Mouse (Mus musculus) left cerebral cortex, postnatal 36 days (tissue): ENCODE results near the gene Ciao2a. TPM values are rescaled to one million over a fixed set of nuclear protein-coding genes. Genes with fewer than 3 reads are reported as not detected.

Experiments
- DNase-seq, 2 experiments: peaks; one replicate each; pipeline ENCODE4 v3.0.0; 2021 to 2022; ENCODE audit warnings: low spot score in 2 of 2, mixed read lengths in 1 of 2
- intact Hi-C: fragments of 180-260 bp; cut with DNase I; formaldehyde crosslinking; loops from one replicate; pipeline ENCODE4 v1.15.1; 2025
- total RNA-seq, 2 experiments: library from RNA; stranded (reverse); gene quantifications; 2 replicates each; pipeline ENCODE4 v1.2.3; 2021

Gene Ciao2a
- total RNA-seq, 2 experiments from 2014 or later = 26.4 to 28.0 TPM

DNA sequence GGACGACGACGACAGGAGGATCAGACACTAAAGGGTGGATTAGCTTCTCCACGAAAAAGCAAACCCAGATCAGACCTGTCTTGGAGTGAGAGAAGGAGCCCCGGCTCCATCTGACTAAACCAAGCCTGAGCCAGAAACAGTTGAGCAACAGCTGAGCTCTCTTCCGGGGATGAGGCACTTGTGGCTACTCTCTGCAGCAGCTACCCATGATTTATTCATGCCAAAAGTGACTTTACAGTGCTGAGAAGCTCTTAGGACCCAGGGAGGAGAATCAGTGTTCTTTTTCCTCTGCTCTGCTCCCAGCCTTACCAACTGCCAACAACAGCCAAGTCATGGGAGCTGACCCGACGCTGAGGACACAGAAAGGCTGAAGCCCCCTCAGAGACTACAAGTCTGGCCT, 9.5 kb upstream of the Ciao2a start:
- intact Hi-C loops = no loop called here
- DNase-seq = no peak

DNA sequence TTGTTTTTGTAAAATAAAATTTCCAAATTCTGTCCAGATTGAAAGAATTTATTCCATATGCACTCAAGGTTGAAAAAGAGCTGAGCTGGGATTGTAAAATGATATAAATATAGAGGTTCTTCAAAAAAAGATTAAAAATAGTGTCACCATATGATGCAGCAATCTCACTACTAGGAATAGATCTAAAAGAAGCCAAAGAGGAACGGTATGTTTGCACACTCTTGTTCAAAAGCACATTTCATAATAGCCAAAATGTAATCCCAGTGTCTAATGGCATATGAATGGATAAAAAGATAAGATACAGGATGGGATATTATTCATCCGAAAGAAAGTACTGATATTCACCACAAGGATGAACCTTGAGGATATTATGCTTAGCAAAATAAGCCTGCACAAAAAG, 6.9 kb upstream of the Ciao2a start:
- intact Hi-C loops = no loop called here

DNA sequence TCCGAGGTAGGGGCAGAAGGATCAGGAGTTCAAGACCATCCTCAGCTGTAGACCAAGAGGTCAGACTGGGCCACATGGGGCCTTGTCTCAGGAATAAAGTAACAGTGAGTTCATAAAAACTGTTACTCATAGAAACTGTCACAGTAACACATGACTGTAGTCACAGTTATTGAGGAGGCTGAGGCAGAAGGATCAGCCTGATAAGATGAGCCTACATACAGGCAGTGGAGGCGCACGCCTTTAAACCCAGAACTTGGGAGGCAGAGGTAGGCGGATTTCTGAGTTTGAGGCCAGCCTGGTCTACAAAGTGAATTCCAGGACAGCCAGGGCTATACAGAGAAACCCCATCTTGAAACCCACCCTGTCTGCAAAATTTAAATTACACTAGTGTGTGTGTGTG, 6.3 kb upstream of the Ciao2a start:
- intact Hi-C loops = no loop called here
- DNase-seq = no peak

More for the DNA sequence above, 6.9 kb upstream of the Ciao2a start:
- no peak for DNase-seq

DNA sequence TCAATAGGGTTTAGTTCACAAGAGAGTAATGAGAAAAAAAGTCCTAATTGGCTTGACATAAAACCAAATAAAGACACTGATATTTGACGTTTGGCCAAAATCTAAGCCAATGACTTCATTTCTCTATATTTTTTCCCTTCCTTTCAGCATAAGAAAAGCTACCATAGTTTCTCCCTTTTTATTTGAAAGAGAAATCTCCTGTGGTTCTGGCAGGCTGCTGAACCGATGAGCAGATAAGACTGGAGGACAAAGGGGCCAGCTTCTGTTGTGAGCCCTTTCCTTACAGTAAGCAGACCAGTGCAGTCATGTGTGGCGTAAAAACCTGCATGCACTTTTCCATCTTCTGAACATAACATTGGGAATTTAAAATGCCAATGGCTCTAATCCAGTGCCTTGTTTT, 5.5 kb upstream of the Ciao2a start:
- no peak for DNase-seq
- intact Hi-C loops = no loop called here

DNA sequence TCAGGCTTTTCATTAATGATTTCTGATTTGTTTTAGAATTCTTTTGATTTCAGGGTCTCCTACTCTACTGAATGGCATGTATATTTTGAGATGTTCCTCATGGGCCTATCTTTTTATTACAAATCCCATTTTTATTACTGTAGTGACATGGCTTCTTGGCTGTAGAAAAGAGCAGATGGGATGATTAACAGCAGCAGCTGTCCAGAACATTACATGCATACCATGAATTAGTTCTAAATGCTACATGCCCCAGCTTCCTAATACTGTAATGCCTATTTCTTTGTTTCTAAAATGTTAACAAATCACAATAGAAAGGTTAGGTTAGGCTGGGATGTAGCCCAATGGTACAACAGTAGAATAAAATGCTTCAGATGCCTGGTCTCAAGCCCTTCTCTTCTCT, 5.0 kb upstream of the Ciao2a start:
- DNase-seq = no peak
- intact Hi-C loops = no loop called here

DNA sequence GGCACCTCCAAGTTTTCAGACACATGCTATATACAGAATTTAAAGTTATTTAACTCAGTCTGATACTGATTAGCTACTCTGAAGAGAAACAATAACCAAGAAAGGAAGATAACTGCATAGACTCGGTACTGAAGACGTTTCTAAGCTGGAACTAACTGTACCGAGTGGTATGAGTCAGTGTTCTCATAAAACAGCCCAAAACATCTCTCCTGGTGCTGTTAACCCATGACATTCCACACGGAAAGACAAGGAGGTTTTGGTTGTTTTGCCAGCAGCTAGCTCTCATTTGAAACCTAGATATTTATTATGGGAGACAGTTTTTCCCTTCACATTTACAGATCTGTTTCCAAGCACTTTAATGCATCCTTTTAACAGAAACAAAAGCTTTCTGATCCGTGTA, 2.8 kb upstream of the Ciao2a start:
- no peak for DNase-seq
- intact Hi-C loops = loop anchor here (2.0 kb wide), 1 partner anchor 63 kb away; the partner anchor contains the start of gene Ppib

DNA sequence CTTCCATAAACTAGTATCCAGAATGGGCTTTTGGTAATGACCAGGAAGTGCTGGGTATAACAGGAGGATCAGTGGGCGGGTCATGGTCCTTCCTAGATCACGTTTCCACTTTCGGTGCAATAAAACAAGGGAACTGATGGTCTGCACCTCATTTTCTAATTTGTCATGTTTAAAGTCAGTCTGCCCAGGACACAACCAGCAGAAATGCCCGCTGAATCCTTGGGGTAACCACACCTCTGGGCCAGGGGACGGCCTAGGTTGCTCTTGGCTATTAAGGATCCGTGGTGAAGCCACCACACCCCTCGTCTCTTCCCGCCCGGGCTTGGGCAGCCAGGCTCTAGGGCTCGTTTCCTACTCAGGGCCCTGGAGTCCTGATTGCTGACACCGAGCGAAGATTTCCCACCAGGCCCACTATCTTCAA, 2.3 kb upstream of the Ciao2a start:
- peak in 1 of 2 experiments; percentile 18 for DNase-seq
- intact Hi-C loops = loop anchor here (2.0 kb wide), 1 partner anchor 63 kb away; the partner anchor contains the start of gene Ppib

DNA sequence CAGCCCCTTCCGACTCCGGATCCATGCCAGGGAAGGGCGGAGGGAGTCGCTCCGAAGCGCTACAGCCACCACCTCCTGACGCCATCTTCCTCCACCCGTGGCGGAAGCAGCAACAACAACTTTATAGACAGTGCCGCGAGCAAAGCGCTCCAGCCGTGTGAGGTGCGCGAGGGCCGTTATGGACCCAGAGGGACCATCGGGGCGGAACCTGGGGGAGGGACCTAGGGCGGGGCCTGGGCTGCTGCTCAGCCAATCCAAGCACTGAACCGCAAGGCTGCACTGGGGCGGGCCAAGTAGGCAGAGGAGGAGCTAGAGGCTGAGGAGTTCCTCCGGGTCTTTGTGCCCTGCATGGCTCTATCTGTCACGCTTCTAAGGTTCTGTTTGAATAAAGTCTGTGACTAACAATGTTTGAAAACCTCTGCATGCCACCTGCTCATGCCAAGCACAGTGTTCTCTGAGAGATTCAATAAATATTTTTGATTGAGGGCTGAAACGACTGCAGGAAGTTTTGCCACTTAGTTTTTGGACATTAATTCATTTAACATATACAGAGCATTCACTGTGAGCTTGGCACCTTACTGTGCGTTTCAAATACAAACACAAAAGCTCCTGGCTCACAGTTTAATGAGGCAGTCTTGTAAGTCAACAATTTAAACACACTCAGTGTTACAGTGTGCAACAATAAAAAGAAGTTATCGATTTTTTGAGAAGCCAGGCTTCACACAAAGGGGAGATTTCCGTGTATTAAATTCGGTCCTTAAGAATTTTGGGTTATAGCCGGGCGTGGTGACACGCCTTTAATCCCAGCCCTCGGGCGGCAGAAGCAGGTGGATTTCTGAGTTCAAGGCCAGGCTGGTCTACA, 1.5 kb upstream of the Ciao2a start:
- intact Hi-C loops = loop anchor here (2.0 kb wide), 1 partner anchor 64 kb away; the partner anchor contains the start of gene Ppib
- peak; percentile 93 to 95 for DNase-seq

DNA sequence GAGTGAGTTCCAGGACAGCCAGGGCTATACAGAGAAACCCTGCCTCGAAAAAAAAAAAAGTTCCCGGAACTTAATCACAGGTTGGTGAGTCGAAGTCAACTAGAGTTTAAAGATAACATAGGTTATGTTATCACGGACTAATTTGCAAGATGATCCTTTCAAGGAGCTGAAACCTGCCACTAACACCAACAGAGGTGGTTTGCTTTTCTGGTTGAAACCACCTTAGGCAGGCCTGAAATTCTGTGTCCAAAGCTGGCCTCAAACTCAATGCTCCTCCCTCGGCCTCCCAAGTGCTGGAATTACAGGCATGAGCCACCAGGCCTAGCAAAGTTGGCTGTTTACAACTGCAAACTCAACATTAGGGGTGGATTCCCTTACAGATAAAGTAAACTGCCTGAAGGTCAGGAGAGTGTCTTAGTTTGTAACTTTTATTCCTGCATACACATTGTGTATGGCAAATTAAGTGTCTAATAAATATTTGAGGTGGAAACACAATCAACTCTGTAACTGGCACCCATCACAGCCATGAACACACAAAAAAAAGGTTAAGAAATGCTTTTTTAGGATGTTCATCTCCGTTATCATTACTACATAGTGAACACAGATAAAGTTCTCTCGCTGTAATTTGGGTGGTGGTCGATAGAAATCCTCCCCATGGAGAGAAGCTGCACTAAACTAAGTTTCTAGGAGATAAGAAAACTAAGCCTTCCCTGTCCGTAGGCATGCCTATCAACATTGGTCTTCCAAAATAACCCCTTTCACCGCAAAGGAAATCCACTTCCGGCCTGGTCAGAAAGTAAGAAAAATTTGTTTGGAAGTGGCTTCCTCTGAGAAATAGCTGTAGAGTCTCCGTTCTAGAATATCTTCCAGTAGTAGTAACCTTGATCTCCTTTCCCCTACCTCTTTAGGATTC, 612 bp upstream of the Ciao2a start:
- no peak for DNase-seq
- intact Hi-C loops = loop anchor here (2.0 kb wide), 1 partner anchor 65 kb away; the partner anchor contains the start of gene Ppib

DNA sequence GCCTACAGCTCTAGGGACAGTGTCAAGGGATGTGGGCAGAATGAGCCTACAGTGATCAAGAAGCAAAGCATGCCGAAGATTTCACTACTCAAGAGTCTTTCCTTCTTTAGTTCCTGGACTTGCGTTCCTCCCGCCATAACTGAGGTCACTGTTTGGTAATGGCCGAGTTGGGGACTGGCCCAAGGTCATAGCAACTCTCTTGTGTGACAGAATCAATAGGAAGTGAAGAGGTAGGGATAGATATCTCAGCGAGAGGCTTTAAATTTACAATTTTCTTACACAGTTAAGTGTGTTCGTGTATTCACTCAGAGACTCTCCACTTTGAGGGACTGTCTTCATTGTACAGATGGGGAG, 759 bp downstream of the Ciao2a start:
- intact Hi-C loops = no loop called here
- no peak for DNase-seq

DNA sequence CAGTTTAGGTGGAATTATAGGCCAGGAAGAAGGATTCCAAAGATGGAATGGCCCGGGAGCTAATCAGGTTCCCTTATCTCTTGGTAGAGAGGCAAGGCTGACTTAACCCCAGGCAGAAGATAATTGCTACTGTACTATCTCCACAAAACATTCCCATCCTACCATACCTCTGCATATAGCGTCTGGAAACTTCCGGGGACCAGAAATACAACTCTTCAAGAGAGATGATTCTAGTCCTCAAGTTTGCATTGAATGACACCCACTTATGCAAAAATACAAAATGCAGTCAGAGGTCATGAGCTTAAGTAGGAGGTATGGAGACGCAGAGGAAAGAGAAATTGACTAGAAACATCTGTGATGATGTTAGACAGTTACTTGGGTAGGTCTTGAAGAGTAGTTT, 1.5 kb downstream of the Ciao2a start:
- DNase-seq = no peak
- intact Hi-C loops = no loop called here

DNA sequence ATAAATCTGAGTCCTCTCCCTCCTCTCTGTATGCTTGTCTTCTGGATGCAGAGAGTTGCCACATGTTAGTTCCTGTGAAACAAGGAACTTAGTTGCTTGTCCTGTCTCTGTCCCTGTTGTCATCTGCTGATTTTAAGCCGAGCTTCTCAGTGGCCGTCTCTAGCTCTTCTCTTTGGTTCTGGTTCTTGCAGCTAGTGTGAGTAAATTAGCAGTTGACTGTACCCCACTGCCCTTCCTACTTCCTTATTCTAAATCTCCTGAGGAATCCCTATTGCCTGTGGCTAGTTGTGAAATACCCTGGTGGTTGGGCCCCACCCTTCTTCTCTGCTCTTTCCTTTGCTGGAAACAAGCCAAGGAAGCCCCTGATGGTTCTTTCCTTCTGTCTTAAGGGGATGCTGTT, 5.1 kb downstream of the Ciao2a start:
- DNase-seq = no peak
- intact Hi-C loops = no loop called here

DNA sequence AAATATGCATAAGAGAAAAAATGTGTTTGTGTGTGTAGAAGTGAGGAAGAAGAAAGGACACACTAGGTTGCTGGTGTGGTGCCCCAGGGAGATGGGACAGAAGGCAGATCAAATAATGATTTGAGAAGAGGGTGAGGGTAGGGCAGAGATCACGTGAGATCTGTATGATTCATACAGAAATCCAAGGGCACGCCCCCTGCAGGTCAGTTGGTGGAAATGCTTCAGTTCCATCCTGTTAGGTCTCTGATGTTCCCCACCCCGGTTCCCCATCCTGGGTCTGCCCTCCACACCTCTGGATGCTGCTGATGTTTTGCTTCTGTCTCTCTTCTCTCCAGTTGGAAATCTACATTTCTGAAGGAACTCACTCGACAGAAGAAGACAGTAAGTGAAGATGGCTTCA, 9.6 kb downstream of the Ciao2a start:
- DNase-seq = no peak
- intact Hi-C loops = no loop called here

DNA sequence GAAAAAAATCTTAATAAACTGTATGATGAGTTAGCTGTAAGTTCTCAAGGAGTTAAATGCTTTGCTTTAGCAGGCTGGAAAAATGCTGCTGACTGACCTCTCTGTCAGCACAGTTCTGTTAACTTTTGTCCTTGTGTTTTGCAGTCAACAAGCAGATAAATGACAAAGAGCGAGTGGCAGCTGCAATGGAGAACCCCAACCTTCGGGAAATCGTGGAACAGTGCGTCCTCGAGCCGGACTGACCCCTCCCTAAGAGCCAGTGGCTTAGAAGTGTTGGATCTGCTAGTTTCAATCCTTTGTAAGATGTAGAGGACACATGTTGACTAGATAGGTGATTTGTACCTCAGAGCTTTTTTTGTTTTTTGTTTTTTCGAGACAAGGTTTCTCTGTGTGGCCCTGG, 11.8 kb downstream of the Ciao2a start:
- intact Hi-C loops = no loop called here
- DNase-seq = no peak

DNA sequence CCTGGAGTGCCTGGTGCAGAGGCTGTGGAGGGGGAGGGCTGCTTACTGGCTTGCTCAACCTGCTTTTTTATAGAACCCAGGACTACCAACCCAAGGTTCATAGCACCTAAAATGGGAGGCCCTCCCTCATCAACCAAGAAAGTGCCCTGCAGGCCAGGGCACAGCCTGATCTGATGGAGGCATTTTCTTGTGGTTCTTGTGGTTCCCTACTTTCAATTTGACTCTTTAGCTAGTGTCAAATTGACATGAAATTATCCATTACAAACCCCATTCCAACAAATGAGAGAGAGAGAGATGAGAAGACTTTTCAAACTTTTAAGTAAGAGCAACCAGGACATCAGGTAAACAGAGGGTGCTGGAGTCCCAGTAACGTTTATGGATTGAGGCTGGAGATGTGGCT, 15.9 kb downstream of the Ciao2a start:
- intact Hi-C loops = loop anchor here (10.0 kb wide), 2 partner anchors 233 to 293 kb away; no protein-coding TSS in a partner anchor

DNA sequence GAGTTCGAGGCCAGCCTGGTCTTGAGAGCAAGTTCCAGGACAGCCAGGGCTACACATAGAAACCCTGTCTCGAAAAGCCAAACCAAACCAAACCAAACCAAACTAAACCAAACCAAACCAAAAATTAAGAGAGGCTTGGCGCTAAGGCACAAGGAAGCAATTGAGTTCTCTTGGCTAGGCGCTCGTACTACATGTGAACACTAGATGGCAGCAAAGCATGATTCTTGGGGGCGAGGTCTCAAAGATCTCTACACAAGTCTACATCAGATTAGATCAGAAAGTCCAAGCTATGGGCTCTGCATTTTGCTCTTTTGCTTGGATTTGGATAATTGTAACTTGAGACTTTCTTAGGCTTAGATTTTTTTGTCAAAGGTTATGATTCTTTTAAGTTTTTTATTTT, 17.8 kb downstream of the Ciao2a start:
- peak; percentile 49 to 71 for DNase-seq
- intact Hi-C loops = loop anchor here (10.0 kb wide), 2 partner anchors 231 to 291 kb away; no protein-coding TSS in a partner anchor

More for the DNA sequence above, 15.9 kb downstream of the Ciao2a start:
- DNase-seq = no peak

DNA sequence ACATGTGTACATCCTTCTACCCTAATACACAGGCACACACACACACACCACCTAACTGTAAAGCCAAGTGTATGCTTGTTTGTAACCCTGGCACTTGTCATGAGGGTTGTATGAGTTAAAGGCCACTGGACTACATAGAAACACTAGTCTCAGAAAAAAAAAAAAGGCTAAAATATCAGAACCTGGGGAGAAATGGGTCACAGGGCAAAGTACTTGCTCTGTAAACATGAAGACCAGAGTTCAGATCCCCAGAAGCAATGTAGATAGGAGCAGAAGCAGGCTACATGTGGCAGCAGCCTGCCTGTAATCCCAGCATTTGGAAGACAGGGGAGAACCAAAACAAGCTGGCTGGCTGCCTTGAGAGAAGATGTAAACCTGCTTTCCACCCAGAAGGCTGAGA, 19.7 kb downstream of the Ciao2a start:
- no peak for DNase-seq
- intact Hi-C loops = loop anchor here (10.0 kb wide), 2 partner anchors 229 to 289 kb away; no protein-coding TSS in a partner anchor

DNA sequence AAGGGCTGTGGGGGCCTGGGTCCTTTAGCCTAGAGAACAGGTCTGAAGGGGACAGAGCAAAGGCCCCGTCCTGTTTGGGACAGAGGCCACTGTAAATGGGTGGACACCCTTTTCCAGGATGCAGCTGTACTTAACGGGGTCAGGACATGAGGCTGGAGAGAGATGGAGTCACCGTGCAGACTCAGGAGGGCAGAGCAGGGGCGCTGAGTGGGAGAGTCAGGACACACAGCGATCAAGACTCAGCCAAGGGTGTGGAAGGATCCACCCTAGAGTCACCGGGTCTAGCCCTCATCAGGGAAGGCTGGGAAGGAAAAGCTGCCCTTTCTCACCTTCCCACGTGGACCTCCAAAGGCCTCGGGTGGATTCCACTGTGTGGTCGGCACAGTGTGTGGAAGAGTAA, 25.6 kb downstream of the Ciao2a start:
- intact Hi-C loops = no loop called here
- DNase-seq = no peak

DNA sequence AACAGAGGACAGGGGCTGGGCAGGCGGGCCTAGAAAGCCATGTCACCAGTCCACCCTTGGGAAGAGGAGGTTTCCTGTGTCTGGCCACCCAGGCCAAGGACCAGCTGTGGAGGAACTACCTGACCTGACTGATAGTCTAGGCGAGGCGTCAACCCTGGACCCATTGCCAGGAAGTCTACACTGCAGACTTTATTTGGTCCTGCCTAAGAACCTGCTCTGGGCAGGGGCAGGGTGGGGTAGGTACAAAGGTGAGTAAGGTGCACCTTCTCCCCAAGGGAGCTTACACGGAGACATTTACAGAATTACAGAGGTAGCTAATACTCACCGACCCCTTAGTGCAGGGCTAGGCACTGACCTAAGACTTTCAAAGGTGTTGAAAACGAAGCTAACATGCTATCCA, 27.2 kb downstream of the Ciao2a start:
- no peak for DNase-seq
- intact Hi-C loops = no loop called here

DNA sequence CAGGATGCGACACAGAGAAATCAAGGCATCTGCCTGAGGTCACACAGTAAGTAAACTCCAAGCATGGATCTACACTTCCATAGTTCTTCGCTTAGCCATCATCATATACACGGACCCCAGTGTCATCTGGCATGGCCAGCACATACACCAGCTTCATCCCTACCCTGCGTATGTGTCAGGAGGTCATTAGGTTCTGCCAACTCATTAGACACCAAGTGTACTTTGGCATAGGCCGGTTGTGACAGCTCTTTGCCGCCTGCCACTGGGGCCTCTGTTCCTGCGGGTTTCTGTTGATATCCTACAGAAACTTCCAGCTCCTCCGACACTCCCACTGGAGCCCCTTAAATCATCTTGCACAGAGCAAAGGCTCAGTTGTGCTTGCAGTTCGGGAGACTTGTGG, 27.6 kb downstream of the Ciao2a start:
- DNase-seq = no peak

More for the DNA sequence above, 27.6 kb downstream of the Ciao2a start:
- intact Hi-C loops = no loop called here
